Comparison of ENCODE assay signal across 31 mouse cellular contexts in genomic region chr9:71151386-71151785, GRCm38 (mm10). TPM values are rescaled to one million over a fixed set of nuclear protein-coding genes. Genes with fewer than 3 reads are reported as not detected.
DNase-seq lines count a peak whose midpoint lies in the region; ATAC-seq and TF ChIP-seq lines count a peak whose summit lies in the region.
"Had no signal": no experiment of that assay in that cellular context is flagged by ENCODE, and none has a peak within 500 bp of the region (broad histone marks: within the 10 kb centered on the region; RNA-seq: fewer than 3 reads in every experiment).

No protein-coding gene starts in this region.

- no peak for TF ChIP-seq CTCF in liver, embryonic 14.5 days (IDR thresholded peaks at IDR 0.05; ENCODE audit: low read depth)

- no peak overlapping the region for H3K9ac ChIP-seq in hindbrain, embryonic 14.5 days
- H3K9ac ChIP-seq in liver, embryonic 14.5 days (replicated peaks): no peak overlapping the region
- H3K9ac ChIP-seq: embryonic facial prominence, embryonic 15.5 days; forebrain, embryonic 12.5 days; forebrain, postnatal 0 days; heart, embryonic 15.5 days; hindbrain, embryonic 13.5 days; kidney, embryonic 15.5 days; lung, embryonic 14.5 days had no signal

- TF ChIP-seq EP300 in liver, embryonic 14.5 days (IDR thresholded peaks at IDR 0.05; ENCODE audit: low read depth): no peak

- 57% methylated on average over 6 of the region's 6 CpGs for WGBS in hindbrain, embryonic 10.5 days
- 39% methylated on average over 6 of the region's 6 CpGs for WGBS in hindbrain, embryonic 14.5 days
- 69% methylated on average over 6 of the region's 6 CpGs for WGBS in liver, embryonic 14.5 days (ENCODE audit: insufficient replicate concordance)

- no peak for ATAC-seq in hindbrain, embryonic 14.5 days (ENCODE audit: low FRiP score)
- no peak for ATAC-seq in liver, embryonic 14.5 days (ENCODE audit: insufficient read depth)
- ATAC-seq: activated CD4-positive, CD25-positive, alpha-beta regulatory T cell, adult 4 months; CD4-positive, CD25-positive, alpha-beta regulatory T cell, adult 4 months; forebrain, postnatal 0 days had no signal

- no peaks in the 10 kb centered on the region for H3K36me3 ChIP-seq in hindbrain, embryonic 10.5 days
- no peaks in the 10 kb centered on the region for H3K36me3 ChIP-seq in hindbrain, embryonic 14.5 days (replicated peaks; ENCODE audit: control insufficient read depth, insufficient read depth)
- no peaks in the 10 kb centered on the region for H3K36me3 ChIP-seq in liver, embryonic 14.5 days (replicated peaks; ENCODE audit: control insufficient read depth, insufficient read depth, low read depth)
- H3K36me3 ChIP-seq: embryonic facial prominence, embryonic 15.5 days; forebrain, embryonic 12.5 days; heart, embryonic 10.5 days; heart, embryonic 15.5 days; hindbrain, embryonic 13.5 days; kidney, embryonic 15.5 days had no signal

- peaks cover 2% of the 10 kb centered on the region; the same call in 1 of the 2 replicates for H3K4me1 ChIP-seq in hindbrain, embryonic 10.5 days (replicated peaks)
- H3K4me1 ChIP-seq in hindbrain, embryonic 14.5 days (replicated peaks; ENCODE audit: control insufficient read depth, insufficient read depth, low read length): no peaks in the 10 kb centered on the region
- H3K4me1 ChIP-seq in liver, embryonic 14.5 days (replicated peaks; ENCODE audit: control insufficient read depth in 2 of 2, insufficient read depth in 2 of 2, low read length in 1 of 2): peaks cover 54 to 55% of the 10 kb centered on the region in 2 experiments
- H3K4me1 ChIP-seq: embryonic facial prominence, embryonic 15.5 days; forebrain, embryonic 12.5 days; heart, embryonic 15.5 days; hindbrain, embryonic 13.5 days; kidney, embryonic 15.5 days had no signal

- H3K4me2 ChIP-seq in hindbrain, embryonic 14.5 days (replicated peaks): no peak overlapping the region
- H3K4me2 ChIP-seq in liver, embryonic 14.5 days (ENCODE audit: low read depth): no peak overlapping the region
- H3K4me2 ChIP-seq: embryonic facial prominence, embryonic 15.5 days; forebrain, embryonic 12.5 days; heart, embryonic 15.5 days; hindbrain, embryonic 13.5 days; kidney, embryonic 15.5 days; lung, embryonic 14.5 days had no signal

- H3K27ac ChIP-seq in hindbrain, embryonic 10.5 days: no peak overlapping the region
- no peak overlapping the region for H3K27ac ChIP-seq in hindbrain, embryonic 14.5 days
- peak overlapping the region; percentile 5 for H3K27ac ChIP-seq in liver, embryonic 14.5 days
- H3K27ac ChIP-seq: embryonic facial prominence, embryonic 15.5 days; forebrain, embryonic 12.5 days; heart, embryonic 10.5 days; heart, embryonic 15.5 days; hindbrain, embryonic 13.5 days; kidney, embryonic 15.5 days; left cerebral cortex, adult 2 months; stomach, postnatal 0 days had no signal

- H3K4me3 ChIP-seq in hindbrain, embryonic 10.5 days: no peak overlapping the region
- no peak overlapping the region for H3K4me3 ChIP-seq in hindbrain, embryonic 14.5 days (replicated peaks; ENCODE audit: low read length)
- no peak overlapping the region for H3K4me3 ChIP-seq in liver, embryonic 14.5 days (ENCODE audit: insufficient read depth in 1 of 2, low read depth in 2 of 2, low read length in 2 of 2)
- H3K4me3 ChIP-seq: embryonic facial prominence, embryonic 15.5 days; forebrain, embryonic 12.5 days; heart, embryonic 10.5 days; heart, embryonic 15.5 days; hindbrain, embryonic 13.5 days; kidney, embryonic 15.5 days; left cerebral cortex, adult 2 months had no signal

- H3K27me3 ChIP-seq in hindbrain, embryonic 10.5 days (ENCODE audit: insufficient read depth, poor library complexity, severe bottlenecking): no peaks in the 10 kb centered on the region
- H3K27me3 ChIP-seq in hindbrain, embryonic 14.5 days (ENCODE audit: control insufficient read depth, insufficient read depth, low read length): no peaks in the 10 kb centered on the region
- H3K27me3 ChIP-seq in liver, embryonic 14.5 days (ENCODE audit: control insufficient read depth, insufficient read depth, low read length): no peaks in the 10 kb centered on the region
- H3K27me3 ChIP-seq: embryonic facial prominence, embryonic 15.5 days; forebrain, embryonic 12.5 days; heart, embryonic 15.5 days; hindbrain, embryonic 13.5 days; kidney, embryonic 15.5 days had no signal

- DNase-seq in hindbrain, embryonic 10.5 days (ENCODE audit: low spot score): peak; percentile 11
- no peak for DNase-seq in hindbrain, embryonic 14.5 days (ENCODE audit: low spot score)
- DNase-seq in testis, postnatal 14 days (ENCODE audit: low spot score): peak; percentile 61
- no peak for DNase-seq in testis, postnatal 10 days (ENCODE audit: low spot score)
- DNase-seq in liver, embryonic 14.5 days (ENCODE audit: low read depth in 3 of 3, low spot score in 3 of 3): no peak
- peak; percentile 72 for DNase-seq in retina, postnatal 1 day
- no peak for DNase-seq in left cerebral cortex, adult 8-10 months (ENCODE audit: low spot score in 2 of 2)
- DNase-seq in spleen, adult 12 weeks (ENCODE audit: low spot score): no peak
- DNase-seq: adrenal gland, adult 2 months; adrenal gland, postnatal 36 days; cerebellum, adult 8-10 months; cerebellum, postnatal 25 days; forebrain, postnatal 0 days; heart, postnatal 36 days; kidney, adult 18-20 months; kidney, postnatal 25 days; left cerebral cortex, postnatal 4 days; lung, embryonic 14.5 days; lung, postnatal 14 days; midbrain, embryonic 14.5 days; right cerebral cortex, adult 18-20 months had no signal

- no peaks in the 10 kb centered on the region for H3K9me3 ChIP-seq in hindbrain, embryonic 10.5 days
- H3K9me3 ChIP-seq in hindbrain, embryonic 14.5 days (ENCODE audit: control insufficient read depth, low read length): no peaks in the 10 kb centered on the region
- H3K9me3 ChIP-seq in liver, embryonic 14.5 days (ENCODE audit: control insufficient read depth, low read length): no peaks in the 10 kb centered on the region
- H3K9me3 ChIP-seq: embryonic facial prominence, embryonic 15.5 days; forebrain, embryonic 12.5 days; heart, embryonic 10.5 days; heart, embryonic 15.5 days; hindbrain, embryonic 13.5 days; kidney, embryonic 15.5 days had no signal

RNA-seq across cellular contexts. Expression of gene Aqp9, which starts 17.1 kb away (rescaled TPM):
- 0.10 TPM in 1 of 2 replicates, not detected in the other for polyA plus RNA-seq in hindbrain, embryonic 10.5 days (2016; fragmentation: Nextera tagmentation; extraction: Ambion mirVana)
- 0.31 and 0.34 TPM in 2 replicates for polyA plus RNA-seq in hindbrain, embryonic 14.5 days (2014; fragmentation: Nextera tagmentation; extraction: Ambion mirVana)
- 3.5 and 4.1 TPM in 2 replicates for polyA plus RNA-seq in liver, embryonic 14.5 days (2012; rRNA removed)
- polyA plus RNA-seq in liver, embryonic 14.5 days (2014; fragmentation: Nextera tagmentation; extraction: Ambion mirVana): 8.6 and 9.0 TPM in 2 replicates
- 1 to 10 TPM; 2.1 to 3.6 (median 2.7) TPM for total RNA-seq in left cerebral cortex, adult 8-10 months (2022)

Comparison
In these comparisons a context has a peak if more than half of its experiments do, and no peak if none do; other contexts are left out.
1. DNase-seq: peak in hindbrain, embryonic 10.5 days (single experiment), testis, postnatal 14 days (single experiment) and retina, postnatal 1 day (single experiment); none in hindbrain, embryonic 14.5 days (single experiment), testis, postnatal 10 days (single experiment), liver, embryonic 14.5 days (0 of 3), left cerebral cortex, adult 8-10 months (0 of 2) and spleen, adult 12 weeks (single experiment).